Mouse (Mus musculus) CD4-positive helper T cell, adult 2 months (primary cell): Measurements from ENCODE around the gene Ghdc.

Source experiments
- DNase-seq: peaks from one replicate; pipeline ENCODE4 v3.0.0-alpha.2; 2012; ENCODE audit warnings: low read depth, missing footprints, low spot score

Ghdc gene

DNA sequence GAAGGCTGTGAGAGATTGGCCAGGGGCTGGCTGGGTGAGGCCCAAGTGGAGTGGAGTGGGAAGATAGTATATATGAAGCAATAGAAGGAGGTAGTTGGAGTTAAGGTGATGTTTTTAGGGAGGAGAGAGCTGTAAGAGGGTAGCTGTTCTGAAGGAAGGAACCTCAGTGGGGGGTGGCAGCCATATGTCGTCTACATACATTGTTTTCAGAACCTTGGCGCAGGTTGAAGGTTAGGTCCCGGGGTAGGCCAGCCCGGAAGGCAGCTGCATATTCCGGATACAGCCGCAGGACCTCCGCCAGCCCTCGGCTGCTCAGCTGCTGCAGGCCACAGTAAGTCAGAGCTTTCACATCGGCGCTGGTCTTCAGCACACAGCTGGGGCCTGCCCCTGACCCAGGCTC is 24.2 kb downstream of the Ghdc start:
- no peak for DNase-seq

DNA sequence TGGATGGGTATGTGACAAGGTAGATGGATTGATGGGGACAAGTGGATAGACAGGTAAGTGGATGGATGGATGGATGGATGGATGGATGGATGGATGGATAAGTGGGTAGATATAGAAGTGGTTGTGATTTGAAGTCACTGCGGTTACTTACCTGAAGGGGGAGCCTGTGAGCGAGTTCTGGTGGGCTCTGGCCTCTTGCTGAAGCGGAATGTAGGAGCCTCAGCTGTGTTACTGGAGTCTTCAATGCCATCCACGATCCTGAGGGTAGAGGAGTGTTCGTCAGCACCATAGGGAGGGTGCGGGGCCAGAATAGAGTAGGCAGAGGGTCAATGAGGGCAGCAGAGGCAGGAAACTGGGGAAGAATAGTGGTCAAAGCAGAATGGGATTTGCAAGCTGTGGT is 25.7 kb downstream of the Ghdc start:
- peak; percentile 61 for DNase-seq

DNA sequence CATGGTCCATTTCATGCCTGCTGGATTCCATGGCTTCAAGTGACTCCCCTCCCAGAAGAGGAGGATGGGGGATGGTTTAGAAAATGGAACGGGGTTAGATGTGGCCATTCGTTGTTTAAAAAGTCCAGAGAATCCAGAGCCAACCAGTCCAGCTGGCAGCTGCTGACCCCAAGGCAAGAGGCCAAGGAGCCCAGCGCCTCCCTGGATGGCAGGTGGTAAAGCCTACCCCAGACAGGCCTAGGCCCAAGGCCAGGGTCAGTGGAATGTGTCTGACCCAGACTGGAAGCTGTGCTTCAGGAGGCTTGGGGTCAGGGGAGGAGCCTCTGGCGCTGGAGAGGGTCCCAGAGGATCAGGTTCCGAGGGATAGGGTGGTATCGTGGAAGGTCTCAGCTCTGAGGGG is 29.4 kb downstream of the Ghdc start:
- DNase-seq, result no peak

DNA sequence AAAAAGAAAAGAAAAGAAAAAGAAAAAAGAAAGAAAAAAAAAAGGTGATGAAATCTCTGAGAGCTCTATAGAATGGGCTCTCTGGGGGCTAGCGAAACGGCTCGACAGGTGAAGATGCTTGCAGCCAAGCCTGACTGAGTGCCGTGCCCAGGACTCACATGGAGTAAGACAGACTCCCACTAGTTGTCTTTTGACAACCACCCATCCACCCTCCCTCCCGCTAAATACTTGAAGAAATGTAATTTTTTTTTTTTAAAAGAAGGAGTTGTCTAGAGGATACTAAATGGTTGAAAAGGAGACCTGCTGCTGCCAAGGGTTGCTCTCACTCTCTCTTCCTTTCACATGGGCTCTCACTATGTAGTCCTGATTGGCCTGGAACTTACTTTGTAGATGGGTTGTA is 32.0 kb downstream of the Ghdc start:
- DNase-seq, result no peak

DNA sequence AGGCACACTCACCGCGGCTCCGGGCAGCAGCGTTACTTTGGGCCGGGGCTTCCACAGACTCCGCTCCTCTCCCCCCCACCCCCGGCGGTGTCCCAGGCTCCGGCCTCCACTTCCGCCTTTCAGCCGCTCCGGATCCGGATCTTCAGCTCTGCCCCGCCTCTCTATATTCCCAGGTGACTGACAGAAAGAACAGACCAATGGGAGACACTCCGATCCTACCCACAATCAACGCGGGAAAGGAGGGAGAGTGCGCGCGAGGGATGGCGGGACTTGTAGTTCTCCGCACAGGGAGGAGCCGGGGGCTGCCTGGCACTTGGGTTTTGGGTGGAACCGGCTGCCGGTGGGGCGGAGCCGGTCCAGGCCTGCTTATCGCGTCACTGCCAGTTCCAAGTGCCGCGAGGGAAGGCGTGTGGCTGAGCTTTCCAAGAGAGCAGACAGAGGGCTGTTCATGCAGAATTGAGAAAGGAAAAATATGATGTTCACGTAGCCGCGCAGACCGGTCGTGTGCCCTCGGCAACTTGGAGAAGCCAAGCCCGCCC is 32.6 kb downstream of the Ghdc start, which contains the start of gene Rab5c:
Rab5c (minus strand) TSS at position 150 of the 539 bp plus-strand sequence.
- peak; percentile 99 for DNase-seq

DNA sequence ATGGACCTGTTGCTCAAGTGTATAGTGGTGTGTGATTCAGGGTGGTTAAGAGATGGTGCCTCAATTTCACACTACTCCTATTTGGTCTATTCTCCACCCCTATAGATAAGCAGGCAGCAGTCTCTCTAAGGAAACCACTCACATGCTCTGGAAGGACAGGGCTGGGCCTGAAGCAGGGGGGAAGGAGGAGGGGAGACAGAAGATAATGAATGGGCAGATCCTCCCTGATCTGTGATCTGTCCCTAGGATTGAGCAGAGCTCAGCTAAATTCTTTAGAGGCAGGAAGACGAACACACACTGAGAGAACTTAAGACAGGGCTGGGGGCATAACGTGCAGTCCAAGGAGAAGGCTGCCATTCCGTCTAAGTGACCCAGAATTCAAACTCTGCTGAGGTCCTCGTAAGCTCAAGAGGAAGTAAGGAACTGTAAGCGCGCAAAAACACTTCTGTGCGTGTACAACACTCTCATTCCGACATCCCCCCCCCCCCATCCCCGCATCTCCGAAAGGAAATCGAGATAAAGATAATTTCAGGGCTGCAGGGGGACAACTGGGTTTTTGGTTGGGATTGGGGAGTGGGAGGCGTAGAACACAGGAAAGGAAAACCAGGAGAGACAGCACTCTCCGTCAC is 33.5 kb downstream of the Ghdc start:
- DNase-seq, result peak; percentile 45

DNA sequence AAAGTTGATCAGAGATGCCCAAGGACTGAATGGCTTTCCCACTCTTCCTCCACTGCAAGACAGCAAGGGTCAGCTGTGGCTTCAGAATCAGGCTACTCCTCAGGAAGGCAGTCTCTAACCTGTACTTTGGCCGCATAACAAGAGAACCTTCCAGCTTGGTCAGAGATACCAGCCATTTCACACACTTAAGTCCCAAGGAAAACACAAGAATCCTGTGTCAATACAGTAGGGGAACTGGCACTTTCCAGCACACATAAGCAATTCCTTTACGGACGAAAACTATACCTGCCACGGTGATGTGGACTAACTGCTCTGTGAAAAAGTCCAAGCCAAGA is 34.0 kb downstream of the Ghdc start:
- no peak for DNase-seq

DNA sequence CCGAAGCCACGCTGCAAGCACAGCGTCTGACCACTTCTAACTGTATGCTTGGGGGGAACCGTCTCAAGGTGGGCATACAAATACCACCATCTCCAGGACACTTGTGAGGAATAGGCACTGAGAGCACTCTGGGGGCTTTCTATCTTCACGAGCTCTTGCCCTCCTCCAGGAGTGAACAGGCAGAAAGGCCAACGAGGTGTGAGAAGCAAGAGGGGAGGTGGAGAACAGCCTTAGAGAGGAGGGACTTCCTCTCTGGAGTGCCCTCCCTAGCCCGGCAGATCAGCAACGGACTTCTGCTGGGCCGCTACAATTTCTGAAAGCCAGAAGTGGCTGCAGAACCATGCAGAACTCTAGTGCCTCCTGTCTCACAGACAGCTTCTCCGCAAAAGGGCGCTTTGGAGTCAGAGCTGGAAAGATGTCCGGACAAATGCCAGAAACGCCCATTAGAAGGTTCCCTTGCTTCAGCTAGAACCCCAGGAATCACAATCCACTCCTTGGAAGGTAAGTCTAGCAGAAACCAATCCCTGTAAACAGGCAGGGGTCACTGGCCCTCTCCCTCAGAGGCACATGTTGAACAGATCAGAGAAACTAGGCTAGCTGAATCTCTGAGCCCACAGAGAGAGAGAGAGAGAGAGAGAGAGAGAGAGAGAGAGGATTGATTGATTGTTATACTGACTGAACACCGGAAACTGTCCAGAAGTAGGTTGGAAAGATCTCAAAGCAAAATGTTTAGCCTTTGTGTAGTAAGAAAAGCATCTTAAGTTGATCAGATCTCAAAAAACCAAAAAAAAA is 34.6 kb downstream of the Ghdc start:
- DNase-seq, result peak; percentile 46

DNA sequence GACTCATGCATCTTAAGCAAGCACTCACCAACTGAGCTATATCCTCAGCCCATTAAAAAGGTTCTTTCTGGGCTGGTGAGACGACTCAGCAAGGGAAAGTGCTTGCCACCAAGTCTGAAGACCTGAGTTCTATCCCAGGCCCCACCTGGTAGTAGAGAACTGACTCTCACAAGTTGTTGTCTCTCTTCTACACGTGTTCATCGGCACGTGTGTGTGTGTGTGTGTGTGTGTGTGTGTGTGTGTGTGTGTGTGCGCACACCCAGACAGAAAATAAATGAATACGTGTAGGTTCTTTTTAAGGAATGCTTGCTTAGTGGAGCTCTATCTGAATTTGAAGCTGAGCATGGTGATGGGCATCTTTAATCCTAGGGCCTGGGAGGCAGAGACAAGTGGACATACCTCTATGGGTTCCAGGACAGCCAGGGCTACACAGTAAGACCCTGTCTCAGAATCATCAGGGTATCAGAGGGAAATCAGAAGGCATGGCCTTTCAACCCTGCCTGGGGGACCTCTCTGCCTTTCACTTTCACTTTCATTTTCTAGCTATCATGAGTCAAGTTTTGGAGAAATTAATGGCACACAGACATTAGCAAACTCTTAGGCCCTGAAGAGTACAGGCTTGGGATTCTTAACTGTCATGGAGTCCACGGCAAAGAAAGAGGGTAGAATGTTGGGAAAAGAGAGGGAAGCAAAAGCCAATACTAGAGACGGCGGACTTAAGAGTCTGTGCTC is 35.5 kb downstream of the Ghdc start:
- peak; percentile 68 for DNase-seq

DNA sequence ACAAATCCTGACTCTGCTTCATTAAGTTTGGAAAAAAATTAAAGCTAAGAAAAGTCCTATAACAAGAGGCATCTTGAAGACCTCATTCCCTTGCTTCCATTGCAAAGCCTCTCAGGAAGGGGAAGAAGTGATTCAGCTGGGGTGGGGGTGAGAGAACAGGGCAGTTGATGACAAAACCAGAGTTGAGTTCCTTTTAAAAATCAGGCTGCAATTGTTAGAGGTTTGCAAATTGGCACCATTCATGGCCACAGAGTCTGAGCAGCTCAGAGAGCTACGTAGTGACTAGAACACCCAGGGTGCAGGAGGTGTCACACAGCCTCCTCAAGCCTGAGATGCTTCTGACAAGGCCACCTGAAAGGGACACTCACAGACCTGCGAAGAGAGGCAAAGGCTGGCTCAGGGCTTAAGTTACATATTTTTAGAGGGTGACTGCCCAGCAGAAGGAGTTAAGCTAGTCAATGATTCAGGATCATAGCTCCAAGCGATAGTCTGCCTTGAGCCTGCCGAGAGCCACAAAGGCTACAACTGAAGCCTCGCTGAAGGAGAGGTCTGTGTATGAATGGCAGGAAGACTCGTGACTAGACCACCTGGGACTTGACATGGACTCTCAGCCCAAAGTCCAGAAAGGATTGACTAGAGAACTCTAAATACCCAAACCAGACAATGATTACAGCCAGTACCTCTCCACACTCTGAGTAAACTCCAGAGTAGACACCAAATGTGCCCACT is 40.1 kb downstream of the Ghdc start:
- DNase-seq, result no peak

DNA sequence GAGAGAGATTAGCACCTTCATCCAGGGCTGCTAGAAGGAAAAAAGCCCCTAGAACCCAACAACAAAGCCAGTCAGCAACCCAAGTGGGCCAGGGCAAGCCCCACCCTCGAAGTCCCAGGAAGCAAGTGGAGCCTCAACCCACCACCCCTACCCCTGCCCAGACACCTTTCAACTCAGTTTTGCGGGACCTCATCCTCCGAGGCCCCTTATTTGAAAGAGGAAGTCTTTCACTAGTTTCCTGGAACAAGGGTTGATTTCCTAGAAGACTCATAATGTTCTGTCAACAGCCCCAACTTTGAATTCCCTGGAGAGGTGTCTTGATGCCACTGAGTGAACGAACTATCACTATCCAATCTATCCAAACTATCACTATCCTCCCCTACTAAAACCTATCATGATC is 40.8 kb downstream of the Ghdc start:
- no peak for DNase-seq

DNA sequence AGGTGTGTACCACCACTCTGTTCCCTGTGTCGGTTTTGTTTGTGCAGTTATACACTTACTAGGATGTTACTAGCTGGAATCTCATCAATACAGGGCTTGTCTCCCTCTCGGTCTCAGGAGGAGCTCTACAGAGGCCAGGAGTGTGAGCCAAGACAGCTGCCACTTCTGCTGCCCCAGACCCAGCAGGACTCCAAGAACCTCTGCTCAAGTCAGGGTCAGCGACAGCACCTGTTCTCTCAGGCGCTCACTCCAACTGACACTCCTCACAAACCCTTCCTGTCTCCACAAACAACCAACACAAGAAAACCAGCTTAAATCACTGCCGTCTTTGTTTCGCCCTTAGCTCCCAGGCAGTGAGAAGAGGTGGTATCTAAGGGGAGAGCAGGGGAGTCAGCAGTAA is 42.2 kb downstream of the Ghdc start:
- DNase-seq, result no peak

DNA sequence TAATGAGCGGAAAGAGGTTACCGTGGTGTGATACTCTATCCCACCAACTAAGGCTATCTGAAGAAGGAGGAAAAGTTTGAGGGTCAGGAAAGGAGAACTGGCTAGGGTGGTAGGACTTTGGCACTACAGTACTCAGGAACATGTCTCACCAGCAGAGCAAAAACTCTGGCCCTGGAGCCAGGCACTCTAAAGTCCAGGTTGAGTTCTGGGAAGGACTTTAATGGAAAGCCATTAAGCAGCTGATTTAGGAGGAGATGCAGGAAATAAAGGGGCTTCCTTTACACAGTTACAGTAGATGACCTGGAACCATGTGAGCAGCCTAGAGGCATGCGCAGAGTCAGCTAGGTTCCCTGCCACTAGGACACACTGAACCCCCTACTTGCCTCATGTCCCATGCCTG is 43.6 kb downstream of the Ghdc start:
- DNase-seq, result no peak

DNA sequence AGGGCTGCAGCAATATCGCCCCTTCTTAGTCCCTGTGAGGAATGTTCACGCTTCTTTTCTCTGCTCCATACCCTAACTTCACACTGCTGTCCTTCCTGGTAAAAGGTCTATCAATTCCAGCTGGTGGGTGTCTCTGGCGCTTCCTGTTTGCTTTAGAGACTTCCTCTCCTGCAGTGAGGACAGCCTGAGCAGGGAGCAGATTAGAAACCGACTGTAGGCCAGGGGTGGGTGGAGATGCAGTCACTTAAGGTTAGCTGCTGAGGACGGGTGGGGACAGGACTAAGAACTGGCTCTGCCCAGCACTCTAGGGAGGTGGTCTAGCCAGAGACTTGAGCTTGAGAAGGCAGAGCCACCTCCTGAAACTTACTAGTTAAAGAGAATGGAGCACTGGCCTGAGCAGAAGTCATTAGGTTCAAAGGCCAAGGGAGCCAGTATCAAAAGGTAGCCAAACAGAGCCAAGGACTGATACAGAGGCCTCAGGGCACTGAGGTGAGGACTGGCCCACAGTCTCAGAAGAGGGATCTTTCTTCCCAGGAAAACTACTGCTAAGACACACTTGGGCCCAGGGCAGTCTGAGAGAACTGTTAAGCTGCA is 45.7 kb downstream of the Ghdc start:
- DNase-seq, result no peak

DNA sequence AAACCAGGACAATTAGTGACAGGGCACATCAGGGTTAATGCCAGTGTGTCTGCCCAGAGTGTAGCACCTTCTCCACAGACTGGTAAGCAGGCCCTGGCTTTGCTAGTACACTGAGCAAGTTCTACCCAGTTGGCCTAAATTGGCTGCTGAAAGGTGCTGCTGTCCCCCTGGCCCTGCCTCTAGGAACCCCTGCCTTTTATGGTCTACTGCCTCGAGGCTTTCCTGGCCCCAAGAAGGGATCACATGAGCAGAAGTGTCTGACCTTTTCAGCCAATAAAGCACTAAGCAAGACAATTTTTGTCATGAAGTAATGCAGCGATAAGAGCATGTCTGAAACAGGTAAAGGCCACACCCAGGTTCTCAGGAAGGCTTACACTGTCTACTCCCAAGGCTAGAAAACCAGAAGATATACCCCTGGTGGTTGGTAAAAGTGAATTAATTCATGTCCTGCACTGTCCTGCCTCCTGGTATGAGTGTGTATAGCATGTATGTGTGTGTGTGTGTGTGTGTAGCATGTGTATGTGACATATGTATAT is 48.2 kb downstream of the Ghdc start:
- no peak for DNase-seq

DNA sequence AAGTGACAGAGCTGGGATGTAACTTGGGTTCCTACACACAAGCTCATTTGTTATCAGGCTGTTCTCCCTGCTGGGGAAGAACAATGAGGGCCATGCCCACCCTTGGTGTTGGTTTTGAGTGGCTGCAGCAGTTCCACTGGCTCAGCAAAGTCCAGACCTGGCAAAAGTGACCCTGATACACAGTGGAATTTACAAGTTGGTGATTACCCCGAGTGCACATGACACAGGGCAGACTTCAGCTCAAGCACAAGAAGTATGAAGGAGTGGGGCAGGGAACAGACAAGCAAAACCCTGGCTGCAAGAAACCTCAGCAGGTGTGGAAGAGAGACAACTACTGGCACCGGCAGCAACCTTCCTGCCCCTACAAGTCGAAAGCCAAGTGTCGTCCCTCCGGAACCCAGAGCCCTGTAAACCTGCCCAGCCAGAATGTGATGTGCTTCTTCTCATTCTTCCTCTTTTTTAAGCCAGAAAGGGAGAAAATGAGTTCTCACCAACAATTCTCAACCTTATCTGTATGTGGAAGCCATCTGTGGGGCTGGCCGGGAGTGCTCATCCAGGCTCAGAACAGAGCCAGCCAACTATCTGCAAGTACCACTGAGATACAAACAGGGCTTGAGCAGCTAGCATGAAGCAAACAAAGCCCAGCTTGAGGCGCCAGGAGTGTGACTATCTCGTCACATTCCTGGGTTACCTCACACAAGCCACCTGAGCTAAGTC is 48.8 kb downstream of the Ghdc start:
- no peak for DNase-seq

DNA sequence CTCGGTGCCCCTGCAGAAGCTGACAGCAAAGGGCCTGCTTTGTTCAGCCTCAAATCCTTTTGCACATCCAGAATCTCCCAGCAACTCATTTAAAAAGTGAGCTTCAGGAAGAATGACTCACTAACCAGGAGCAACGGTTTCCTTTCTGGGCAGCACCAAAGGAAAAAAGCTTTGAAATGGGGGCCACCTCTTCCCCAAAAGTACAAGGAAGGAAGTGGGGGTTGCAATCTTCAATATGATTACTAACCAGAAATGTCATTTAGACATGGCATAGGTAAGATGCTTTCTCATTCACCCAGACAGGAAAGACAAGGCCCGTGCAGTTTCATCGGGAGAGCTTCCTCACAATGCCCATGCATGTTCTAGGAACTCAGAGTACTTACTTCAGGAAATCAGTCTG is 49.5 kb downstream of the Ghdc start:
- DNase-seq, result no peak

DNA sequence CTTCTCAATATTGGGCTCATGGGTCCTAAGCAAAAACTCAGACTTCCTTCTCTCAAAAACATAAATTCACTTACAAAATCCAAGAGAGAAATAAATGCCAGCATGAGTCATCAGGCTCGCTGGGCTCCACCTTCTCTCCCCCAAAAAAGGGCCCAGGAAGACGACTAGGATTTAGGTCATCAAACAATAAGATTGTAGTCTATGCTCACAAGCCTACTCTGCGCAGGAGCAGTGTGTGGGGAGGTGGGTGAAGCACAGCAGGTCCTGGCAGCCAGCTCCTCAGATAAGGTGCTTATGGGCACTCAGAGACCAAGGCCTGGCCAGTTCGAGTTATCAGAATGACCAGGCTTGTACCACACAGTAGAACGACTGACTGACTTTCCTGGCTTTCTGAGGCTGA is 50.4 kb downstream of the Ghdc start:
- DNase-seq, result no peak

DNA sequence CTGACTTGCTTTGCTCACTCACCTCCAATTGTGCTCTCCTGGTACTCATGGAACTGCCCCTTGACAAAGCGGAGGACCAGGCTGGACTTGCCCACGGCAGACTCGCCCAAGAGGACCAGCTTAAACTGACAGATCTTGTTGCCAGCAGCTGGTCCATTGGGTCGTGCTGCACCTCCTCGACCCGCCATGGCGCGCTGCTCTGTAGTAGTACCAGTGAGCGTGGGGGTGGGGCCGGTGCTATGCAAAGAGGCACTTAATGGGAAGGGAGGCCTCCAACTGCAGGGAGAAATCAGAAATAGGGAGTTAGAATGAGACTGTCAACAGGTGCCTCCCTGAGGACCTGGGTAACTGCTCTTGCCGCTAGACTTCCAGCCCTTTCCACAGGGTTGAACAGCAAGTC is 50.9 kb downstream of the Ghdc start:
- DNase-seq, result no peak

DNA sequence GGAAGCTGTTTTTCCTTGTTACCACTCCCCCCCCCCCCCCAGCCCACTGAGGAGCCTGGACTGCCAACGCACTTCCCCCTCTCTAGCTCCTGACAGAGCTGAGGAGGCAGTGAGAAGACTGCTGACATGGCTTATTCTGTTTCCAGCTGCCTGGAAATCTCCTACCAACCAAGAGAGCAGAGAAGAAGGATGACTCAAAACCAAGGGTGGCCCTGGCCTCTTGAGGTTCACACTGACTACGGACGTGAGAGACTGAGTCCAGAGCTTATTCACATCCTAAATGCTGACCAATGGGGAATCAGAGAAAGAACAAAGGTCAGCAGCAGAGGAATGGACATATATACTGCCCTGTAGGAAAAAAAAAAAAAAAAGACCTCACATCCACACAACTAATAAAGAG is 51.4 kb downstream of the Ghdc start:
- DNase-seq, result no peak

DNA sequence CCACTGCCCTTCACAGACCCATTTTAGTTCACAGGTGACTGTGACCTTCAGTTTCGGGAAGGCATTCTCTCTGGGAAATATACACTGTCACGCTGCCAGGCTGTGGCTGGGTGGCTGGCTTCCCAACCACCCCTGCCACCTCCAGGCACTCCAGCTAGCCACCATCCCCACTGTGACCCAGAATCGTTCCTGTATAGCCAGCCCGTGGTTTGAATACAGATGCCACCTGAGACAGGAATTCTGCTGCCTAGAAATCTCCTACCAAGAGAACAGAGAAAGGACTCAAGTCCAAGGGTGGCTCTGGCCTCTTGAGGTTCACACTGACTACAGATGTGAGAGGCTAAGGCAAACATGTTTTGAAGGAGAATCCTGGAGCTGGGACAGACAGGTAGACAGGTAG is 51.9 kb downstream of the Ghdc start:
- DNase-seq, result no peak
